Mouse (Mus musculus) adrenal gland, postnatal 4 days (tissue): ENCODE results near the gene Olfr1420. TPM values are rescaled to one million over a fixed set of nuclear protein-coding genes. Genes with fewer than 3 reads are reported as not detected.

Experiments used
- microRNA-seq: library from miRNA; unstranded; fragments of <30 nt; microRNA quantifications from one replicate; pipeline ENCODE4 v1.2.0, GENCODE M21; 2021
- total RNA-seq, 2 experiments: library from RNA; stranded (reverse); gene quantifications; 2 replicates each; pipeline ENCODE4 v1.2.3; 2021

Gene Olfr1420
- total RNA-seq, 2 experiments from 2014 or later: not detected

Small RNA genes within 50 kb of the gene (microRNA-seq; reads per million reads assigned to microRNA genes)
- gene Mir6994: 2.9 reads per million, percentile 5 among the genes with 10 or more reads in this experiment

Other genes starting within 250 kb of the Olfr1420 start
- 1 to 10 TPM in 1 of 2 experiments, under 1 TPM in 1; 0.53 to 1.2 TPM for gene Ms4a3, start 245.7 kb upstream of the Olfr1420 start, total RNA-seq
- not detected for gene Oosp2, start 226.0 kb upstream of the Olfr1420 start, total RNA-seq
- gene Oosp1, start 195.4 kb upstream of the Olfr1420 start, total RNA-seq: under 1 TPM in 1 of 2 experiments, not detected in 1; 0.96 TPM
- not detected for gene Oosp3, start 189.5 kb upstream of the Olfr1420 start, total RNA-seq
- gene Gif, start 139.0 kb upstream of the Olfr1420 start, total RNA-seq: not detected
- gene Mrpl16, start 116.2 kb upstream of the Olfr1420 start, total RNA-seq: 10 to 100 TPM; 48.8 to 53.8 TPM
- 10 to 100 TPM in 1 of 2 experiments, 1 to 10 TPM in 1; 7.9 to 12.2 TPM for gene Stx3, start 67.2 kb upstream of the Olfr1420 start, total RNA-seq
- not detected for gene Olfr1417, start 47.3 kb upstream of the Olfr1420 start, total RNA-seq
- not detected for gene Olfr1418, start 25.5 kb upstream of the Olfr1420 start, total RNA-seq
- not detected for gene Olfr1419, start 11.5 kb upstream of the Olfr1420 start, total RNA-seq
- gene Patl1, start 25.8 kb downstream of the Olfr1420 start, total RNA-seq: 10 to 100 TPM; 36.2 to 38.1 TPM
- gene Osbp, start 79.4 kb downstream of the Olfr1420 start, total RNA-seq: 10 to 100 TPM; 71.0 to 74.0 TPM
- not detected for gene Olfr1423, start 154.8 kb downstream of the Olfr1420 start, total RNA-seq
- gene Olfr1424, start 176.1 kb downstream of the Olfr1420 start, total RNA-seq: not detected
- gene Olfr1425, start 191.2 kb downstream of the Olfr1420 start, total RNA-seq: not detected
- gene Olfr1426, start 205.4 kb downstream of the Olfr1420 start, total RNA-seq: not detected
- gene Olfr1427, start 216.8 kb downstream of the Olfr1420 start, total RNA-seq: not detected
- gene Olfr1428, start 229.3 kb downstream of the Olfr1420 start, total RNA-seq: not detected
- gene Olfr76, start 236.6 kb downstream of the Olfr1420 start, total RNA-seq: not detected